Mouse (Mus musculus): ENCODE measurements around the gene Ccdc157.

Ccdc157 gene

DNA sequence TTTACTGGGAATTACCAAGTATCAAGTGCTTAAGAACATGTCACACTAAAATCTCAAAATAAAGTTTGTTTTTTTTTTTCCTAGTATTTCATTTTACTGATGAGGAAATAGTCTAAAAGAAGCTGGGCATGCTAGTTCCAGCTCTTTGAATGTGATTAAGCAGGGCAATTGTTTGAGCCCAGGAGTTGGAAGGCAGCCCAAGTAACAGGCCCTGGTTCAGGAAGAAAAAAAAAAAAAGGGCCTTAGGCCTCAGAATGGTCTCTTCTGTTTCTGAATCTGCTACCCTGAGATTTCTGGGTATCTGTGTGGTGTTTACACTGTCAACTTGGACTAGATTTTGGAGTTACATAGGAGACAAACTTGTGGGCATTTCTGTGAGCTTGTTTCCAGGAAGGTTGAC is 23.4 kb upstream of the Ccdc157 start:
- no peak for DNase-seq (ENCODE audit: low read depth, low spot score)

- no peak for DNase-seq (ENCODE audit: low read depth, low spot score)
These were observed 22.0 kb upstream of the Ccdc157 start for GRCm38 (mm10) chr11:4182061-4182460.

DNA sequence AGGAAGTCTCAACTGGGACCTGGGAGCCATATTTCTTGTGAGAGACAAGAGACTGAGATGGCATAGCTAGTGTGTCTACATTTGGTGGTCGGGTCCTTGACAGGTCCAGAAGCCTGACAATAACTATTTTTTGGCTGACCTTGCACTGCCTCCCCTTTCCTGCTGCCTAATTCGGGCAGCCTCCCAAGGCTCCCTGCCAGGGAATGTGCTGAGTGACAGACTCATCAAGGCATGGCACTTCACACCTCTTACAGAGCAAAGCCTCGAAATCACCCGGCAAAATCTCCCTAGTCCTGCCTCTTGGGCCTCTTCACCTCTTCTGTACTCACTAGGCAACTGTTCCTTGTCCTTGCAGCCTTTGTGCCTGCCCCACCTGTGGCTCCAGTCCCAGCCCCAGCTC is 17.6 kb upstream of the Ccdc157 start:
- DNase-seq (ENCODE audit: low read depth, low spot score), result no peak

GRCm38 (mm10) chr11:4174586-4174985 is 14.5 kb upstream of the Ccdc157 start:
- no peak for DNase-seq (ENCODE audit: low read depth, low spot score)

GRCm38 (mm10) chr11:4166467-4167090 is 6.5 kb upstream of the Ccdc157 start:
- DNase-seq (ENCODE audit: low read depth, low spot score), result no peak

GRCm38 (mm10) chr11:4164701-4165100 is 4.6 kb upstream of the Ccdc157 start:
- DNase-seq (ENCODE audit: low read depth, low spot score), result no peak

GRCm38 (mm10) chr11:4160758-4161480 is 826 bp upstream of the Ccdc157 start:
- DNase-seq (ENCODE audit: low read depth, low spot score), result no peak

- no peak for DNase-seq (ENCODE audit: low read depth, low spot score)
These were observed 1.4 kb downstream of the Ccdc157 start for GRCm38 (mm10) chr11:4158676-4159075.

DNA sequence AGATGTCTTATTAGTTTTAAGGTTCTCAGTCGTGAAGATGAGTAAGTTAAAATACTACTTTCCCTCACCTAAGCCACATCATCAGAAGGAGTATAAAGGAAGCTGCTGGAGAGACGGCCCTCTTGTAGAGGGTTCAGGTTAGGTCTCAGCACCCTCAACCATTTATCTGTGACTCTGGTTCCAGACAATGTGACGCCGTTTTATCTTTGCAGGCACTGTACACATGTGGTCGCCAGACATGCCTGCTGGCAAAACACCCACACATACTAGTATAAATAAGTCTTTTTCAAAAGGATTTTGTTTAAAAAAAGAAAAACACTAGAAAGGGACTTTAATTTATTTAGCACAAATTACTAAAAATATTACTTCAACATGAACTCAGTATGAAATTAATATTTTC is 4.5 kb downstream of the Ccdc157 start:
- no peak for DNase-seq (ENCODE audit: low read depth, low spot score)

- no peak for DNase-seq (ENCODE audit: low read depth, low spot score)
These were observed 6.4 kb downstream of the Ccdc157 start for GRCm38 (mm10) chr11:4153694-4154093.

- DNase-seq (ENCODE audit: low read depth, low spot score), result no peak
These were observed 10.2 kb downstream of the Ccdc157 start for GRCm38 (mm10) chr11:4149886-4150285.

DNA sequence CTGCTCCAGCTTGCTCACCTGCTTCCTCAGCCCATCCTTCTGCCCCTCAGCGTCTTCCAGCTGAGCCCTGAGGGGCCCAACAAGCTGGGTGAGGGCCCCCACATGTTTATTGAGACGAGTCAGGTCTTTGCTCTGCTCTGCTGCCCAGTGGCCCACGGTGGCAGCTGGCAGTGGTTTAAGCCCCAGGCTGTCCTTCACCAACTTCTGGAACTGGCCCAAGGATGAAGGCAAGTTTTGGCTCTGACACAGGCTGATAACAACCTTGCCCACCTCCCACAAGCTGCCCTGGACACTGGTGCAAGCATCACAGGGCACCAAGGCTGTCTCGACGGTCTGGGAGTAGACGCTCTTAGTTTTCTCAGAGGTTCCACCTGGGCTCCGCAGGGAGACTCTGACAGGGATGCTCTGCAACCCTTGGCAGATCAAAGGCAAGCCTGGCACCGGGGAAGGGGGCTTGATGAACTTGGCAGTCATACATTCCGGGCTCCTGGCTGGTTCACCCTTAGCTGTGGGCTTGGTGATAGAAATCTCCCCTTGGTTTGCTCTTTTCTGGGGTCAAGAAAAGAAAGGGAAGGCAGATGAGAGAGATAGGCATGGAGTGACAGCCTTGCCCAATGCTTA is 11.4 kb downstream of the Ccdc157 start:
- no peak for DNase-seq (ENCODE audit: low read depth, low spot score)

DNA sequence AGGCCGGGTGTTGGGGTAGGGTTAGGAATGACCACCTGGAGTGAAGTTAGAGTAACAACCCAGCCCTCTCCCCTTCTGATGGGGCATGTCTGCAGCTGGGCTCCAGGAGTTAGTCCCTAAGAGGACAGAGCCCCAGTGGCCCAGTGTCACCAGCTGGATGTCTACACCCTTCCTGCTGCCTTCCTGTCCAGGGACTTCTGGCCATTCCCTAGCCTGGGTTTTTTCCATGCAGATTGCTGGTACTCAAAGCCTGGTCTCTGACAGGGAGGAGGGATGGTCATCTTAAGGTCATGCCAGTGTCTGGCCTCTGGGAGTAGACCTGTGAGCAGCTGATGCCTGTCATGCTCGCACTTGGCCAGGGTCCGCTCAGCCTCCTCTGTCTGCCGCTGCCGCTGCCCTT is 12.0 kb downstream of the Ccdc157 start:
- DNase-seq (ENCODE audit: low read depth, low spot score), result no peak

DNA sequence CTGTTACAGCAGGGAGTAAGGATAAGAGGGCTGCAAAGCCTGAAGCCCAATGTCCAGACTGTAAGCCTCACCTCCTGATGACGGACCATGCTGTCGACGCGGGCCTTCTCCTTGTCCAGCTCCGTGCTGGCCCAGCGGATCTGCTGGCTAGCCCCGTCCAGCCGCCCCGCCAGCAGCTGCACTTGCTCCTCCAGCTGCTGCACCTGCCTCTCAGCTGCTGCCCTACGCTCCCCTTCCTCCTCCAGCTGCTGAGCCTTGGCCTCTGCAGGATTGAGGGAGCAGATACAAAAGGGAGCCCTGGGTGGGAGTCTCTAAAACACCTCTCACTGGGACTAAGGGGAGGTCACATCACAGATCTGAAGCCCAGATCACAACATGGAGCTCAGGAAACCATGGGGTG is 13.0 kb downstream of the Ccdc157 start:
- DNase-seq (ENCODE audit: low read depth, low spot score), result no peak

- DNase-seq (ENCODE audit: low read depth, low spot score), result no peak
These were observed 13.7 kb downstream of the Ccdc157 start for GRCm38 (mm10) chr11:4146381-4146780.

DNA sequence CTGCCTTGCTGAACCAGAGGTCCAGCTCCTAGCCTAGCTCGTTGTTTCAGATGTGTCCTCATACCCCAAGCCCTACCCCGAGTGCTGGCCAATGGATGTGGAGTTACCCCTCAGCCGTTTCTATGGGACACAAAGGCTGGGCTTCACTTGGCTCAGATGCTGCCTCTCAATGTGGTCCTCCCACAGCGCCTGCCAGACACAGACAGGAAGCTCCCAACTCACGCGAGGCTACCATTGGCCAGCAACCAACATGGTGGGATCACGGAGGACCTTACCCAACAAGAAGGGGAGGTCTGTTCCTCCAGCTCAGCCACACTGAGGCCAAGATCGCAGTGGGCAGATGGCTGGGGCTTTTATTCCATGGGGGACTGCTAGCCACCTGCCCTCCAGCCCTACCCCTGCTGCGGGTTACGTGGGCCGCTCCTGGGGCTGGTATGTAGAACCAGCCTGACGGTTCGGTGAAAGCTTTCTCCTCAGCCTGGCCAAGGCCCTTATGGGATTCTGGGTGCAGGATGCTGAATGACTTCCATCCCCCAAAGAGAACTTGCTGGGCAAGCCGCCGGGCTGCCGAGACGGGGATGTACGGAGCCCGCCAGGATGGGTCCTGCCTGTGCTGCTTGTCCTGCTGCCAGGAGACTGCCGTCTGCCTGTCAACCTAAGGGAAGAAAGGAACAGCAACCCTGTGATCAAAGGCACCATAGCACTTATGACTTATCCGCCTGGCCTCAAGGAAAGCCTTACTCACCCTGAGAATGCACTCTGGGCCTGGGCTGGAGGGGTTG is 16.6 kb downstream of the Ccdc157 start:
- no peak for DNase-seq (ENCODE audit: low read depth, low spot score)

DNA sequence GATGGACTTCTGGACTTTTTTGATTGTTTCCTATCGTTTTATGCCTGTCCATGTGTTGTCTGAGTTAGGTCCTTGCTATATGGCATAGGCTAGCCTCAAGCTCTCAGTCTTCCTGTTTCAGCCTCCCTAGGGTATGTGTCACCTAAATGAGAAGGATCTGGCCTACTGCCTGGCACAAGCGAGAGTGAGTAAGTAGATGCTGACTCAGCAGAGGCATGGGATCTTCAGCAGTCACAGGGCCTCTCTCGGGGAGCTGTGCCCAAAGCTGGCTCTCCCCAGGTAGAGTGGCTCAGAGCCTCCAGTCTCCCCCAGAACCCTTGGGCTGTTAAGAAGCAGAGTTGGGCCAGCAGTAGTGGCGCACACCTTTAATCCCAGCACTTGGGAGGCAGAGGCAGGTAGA is 17.7 kb downstream of the Ccdc157 start:
- no peak for DNase-seq (ENCODE audit: low read depth, low spot score)

DNA sequence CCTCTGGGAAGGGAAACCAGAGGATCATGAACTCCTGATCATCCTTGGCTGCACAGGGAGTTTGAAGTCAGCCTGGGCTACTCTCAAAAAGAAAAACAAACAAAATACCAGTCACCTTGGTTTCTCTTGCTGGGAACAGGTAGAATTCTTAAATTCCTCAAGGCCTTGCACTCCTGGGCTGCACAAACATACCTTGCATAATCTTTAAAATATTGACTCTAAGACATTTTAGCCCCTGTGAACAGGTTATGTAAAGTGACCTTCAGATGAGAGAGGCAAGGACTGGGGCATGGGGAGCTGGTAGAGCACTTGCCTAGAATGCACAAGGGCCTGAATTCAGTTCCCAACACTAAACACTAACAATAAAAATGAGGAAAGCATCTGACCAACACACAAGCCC is 18.6 kb downstream of the Ccdc157 start:
- no peak for DNase-seq (ENCODE audit: low read depth, low spot score)

GRCm38 (mm10) chr11:4138964-4139363 is 21.1 kb downstream of the Ccdc157 start:
- DNase-seq (ENCODE audit: low read depth, low spot score), result no peak

DNA sequence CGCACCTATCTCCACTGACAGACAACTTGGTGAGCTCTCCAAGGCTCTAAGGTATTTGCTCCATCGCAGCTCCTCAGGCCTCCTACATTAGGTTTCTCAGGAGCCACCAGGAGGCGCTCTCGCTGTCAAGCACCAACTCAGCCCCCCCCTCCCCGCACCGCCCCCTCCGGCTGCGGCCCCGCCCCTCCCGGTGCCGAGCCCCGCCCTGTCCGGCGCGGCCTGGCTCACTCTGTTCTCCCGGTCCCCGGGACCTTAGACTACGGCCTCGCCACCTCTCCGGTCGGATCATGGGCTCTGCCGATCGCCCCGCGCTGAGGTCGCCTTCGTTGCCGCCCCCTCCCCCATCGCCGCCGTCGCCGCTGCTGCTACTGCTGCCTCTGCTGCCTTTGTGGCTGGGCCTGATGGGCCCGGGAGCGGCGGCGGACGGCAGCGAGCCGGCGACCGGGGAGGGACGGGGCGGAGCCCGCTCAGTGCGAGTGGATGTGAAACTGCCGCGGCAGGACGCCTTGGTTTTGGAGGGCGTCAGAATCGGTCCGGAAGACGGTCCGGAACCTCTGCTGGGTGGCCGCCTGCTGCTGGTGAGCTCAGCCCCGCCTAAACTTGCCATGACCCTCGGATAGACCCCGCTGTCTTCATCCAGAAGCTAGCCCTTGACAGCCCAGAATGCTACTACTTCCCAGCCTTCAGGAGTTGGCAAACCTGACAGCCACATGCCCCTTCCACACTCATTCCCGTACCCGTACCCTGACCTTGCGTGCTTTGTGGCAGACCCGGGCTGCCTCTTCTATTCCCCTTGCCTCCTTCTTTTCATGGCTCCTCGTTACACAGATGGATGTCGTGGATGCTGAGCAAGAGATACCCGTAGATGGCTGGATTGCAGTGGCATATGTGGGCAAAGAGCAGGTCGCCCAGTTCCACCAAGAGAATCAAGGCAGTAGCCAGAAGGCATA is 24.8 kb downstream of the Ccdc157 start, which contains the start of gene Rnf215:
TSS of gene Rnf215 (plus strand) at position 217 of the 950 bp plus-strand sequence.
- peak; percentile 89 for DNase-seq (ENCODE audit: low read depth, low spot score)

GRCm38 (mm10) chr11:4134400-4134799 is 25.7 kb downstream of the Ccdc157 start:
- DNase-seq (ENCODE audit: low read depth, low spot score), result no peak
